Mouse (Mus musculus) gastrocnemius, adult 18-20 months (tissue): Measurements from ENCODE around the gene 6430548M08Rik. TPM values are rescaled to one million over a fixed set of nuclear protein-coding genes. Genes with fewer than 3 reads are reported as not detected.

ENCODE experiments used
- DNase-seq: peaks from one replicate; pipeline ENCODE4 v3.0.0; 2021; ENCODE audit warnings: low spot score
- total RNA-seq, 2 experiments: library from RNA; stranded (reverse); gene quantifications; 2 replicates each; pipeline ENCODE4 v1.2.3; 2021

6430548M08Rik gene
- total RNA-seq, 2 experiments from 2014 or later = 23.3 to 45.0 TPM

DNA sequence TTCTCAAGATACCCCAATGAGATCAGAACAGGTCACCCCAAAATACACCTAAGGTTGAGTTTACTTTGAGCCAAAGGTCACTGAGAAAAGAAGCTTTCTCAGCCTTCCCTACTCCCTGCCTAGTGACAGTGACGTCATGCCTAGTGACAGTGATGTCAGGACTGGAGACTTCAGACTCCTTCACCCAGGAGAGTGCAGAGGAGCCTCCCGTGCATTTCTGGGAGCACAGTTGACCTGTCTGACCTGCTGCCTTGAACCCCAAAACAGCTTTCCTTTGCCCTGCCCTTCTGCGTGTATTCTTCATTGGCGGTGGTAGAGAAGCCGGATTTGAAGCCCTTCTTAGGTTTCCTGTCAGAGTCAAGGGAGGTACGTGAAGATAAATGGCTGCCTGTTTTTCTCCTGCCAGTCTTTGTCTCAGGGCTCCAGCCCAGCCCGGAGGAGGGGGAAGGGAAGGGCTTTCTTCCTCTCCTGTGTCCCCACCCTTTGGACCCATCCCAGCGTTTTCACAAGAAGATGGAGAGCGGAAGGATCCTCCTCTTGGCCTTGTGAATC, 9.2 kb upstream of the 6430548M08Rik start:
- peak; percentile 80 for DNase-seq

- DNase-seq = peak; percentile 69
These were observed 4.8 kb upstream of the 6430548M08Rik start for GRCm38 (mm10) chr8:120109149-120109548.

DNA sequence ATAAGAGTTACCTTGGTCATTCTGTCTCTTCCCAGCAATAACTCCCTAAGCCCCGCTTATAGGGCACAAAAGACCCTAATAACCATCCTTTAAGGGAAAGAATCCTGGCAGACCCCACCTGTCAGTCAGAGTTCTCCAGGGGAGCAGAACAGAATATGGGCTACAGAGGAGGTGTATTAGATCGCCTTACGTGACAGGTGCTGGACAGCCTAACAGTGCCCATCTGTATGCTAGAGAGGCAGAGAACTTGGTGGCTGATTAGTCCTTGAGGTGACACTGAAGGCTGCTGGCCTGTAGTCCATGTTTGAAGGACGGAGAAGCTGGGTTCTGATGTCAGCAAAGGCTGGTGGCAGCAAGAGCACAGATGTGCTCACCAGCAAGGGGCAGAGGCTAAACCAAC, 3.0 kb upstream of the 6430548M08Rik start:
- no peak for DNase-seq

GRCm38 (mm10) chr8:120111382-120111781, 2.6 kb upstream of the 6430548M08Rik start:
- no peak for DNase-seq

DNA sequence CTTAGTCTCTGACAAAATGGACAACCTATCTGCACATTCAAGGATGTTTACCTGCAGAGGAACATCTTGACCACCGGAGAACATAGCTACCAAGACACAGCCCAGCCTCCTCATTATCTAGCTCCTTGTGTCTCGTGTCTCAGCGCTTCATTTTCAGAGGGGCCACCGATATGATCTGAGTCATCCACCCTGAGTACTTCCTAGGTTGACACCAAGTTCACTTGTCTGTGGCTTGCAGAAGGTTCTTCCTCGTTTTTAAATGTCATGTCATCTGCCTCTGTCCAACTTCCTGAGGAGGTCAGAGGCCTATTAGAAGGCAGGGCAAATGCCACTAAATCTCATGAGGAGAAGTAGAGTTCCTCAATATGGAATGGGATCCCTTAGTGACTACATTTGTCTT, 1.4 kb upstream of the 6430548M08Rik start:
- no peak for DNase-seq

GRCm38 (mm10) chr8:120113306-120113705, 646 bp upstream of the 6430548M08Rik start:
- DNase-seq = peak; percentile 58

DNA sequence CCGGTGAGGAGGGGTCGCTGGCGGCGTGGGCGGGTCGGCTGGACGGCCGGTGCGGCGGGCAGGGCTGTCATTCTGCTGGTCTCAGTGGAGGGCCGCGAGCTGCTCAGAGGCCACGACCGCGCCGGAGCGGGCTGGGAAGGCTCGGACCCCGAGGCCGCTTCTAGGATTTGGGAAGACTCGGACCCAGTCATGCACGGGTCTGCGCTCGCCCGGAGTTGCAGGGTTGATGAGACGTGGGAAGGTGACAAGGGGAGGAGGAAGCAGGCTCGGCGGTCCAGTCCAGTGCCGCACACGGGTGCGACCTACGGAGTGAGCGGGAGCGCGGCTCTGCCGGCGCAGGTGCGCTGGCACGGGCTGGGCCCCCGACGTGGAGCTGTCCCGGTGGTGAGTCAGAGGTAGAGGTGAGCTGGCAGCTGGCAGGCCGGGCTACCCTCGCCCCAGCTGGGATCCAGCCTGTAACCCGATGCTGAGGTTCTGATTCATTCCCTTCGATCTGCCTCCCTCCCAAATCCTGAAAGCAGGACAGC, 426 bp downstream of the 6430548M08Rik start:
- no peak for DNase-seq

- no peak for DNase-seq
These were observed 2.6 kb downstream of the 6430548M08Rik start for GRCm38 (mm10) chr8:120116600-120116999.

- no peak for DNase-seq
These were observed 4.2 kb downstream of the 6430548M08Rik start for GRCm38 (mm10) chr8:120118162-120118561.

- no peak for DNase-seq
These were observed 4.9 kb downstream of the 6430548M08Rik start for GRCm38 (mm10) chr8:120118847-120119246.

GRCm38 (mm10) chr8:120119429-120119828, 5.5 kb downstream of the 6430548M08Rik start:
- DNase-seq = no peak

DNA sequence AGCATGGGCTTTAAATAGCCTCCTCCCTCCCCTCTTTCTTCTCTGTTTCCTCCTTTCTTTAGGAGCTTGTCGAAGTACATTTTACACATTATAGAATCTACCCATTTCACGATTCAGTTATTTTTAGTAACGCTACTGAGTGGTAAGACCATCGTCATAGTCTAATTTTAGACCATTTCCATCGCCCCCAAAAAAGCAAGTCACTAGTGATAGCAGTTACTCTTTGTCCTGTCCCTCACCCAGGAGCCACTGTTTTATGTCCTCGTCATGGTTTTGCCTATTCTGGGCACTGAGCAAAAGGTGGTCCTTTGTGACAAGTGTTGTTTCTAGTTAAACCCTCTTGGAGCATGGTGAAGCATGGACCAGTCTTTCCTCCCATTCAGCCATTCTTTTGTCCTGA, 6.0 kb downstream of the 6430548M08Rik start:
- DNase-seq = no peak

- no peak for DNase-seq
These were observed 7.0 kb downstream of the 6430548M08Rik start for GRCm38 (mm10) chr8:120120951-120121350.

GRCm38 (mm10) chr8:120124261-120124660, 10.3 kb downstream of the 6430548M08Rik start:
- DNase-seq = no peak

DNA sequence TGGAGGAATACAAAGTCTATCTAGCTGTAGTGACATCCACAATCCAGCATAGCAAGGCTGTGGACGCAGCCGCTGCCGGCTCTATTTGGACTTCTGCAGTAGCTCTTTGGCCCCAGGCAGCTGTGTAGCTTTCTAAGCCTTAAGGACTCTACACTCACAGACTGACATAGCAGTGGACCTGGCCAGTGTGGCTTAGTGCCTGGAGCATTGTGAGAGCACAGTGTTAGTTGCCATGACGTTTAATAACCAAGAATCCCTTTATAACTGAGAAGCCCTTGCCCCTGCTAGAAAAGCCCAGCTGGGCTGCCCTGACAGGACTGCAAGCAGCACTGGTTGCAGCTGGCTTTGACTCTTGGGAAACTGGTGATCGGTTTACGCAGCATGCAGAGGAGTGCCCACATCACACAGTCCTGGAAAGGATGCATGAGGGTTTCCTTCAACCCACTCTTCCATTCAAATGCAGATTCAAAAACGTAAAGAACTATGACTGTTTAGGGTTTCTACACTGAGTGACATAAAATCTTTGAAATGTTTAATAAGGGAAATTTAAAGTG, 11.0 kb downstream of the 6430548M08Rik start:
- no peak for DNase-seq

- no peak for DNase-seq
These were observed 12.6 kb downstream of the 6430548M08Rik start for GRCm38 (mm10) chr8:120126357-120127161.

DNA sequence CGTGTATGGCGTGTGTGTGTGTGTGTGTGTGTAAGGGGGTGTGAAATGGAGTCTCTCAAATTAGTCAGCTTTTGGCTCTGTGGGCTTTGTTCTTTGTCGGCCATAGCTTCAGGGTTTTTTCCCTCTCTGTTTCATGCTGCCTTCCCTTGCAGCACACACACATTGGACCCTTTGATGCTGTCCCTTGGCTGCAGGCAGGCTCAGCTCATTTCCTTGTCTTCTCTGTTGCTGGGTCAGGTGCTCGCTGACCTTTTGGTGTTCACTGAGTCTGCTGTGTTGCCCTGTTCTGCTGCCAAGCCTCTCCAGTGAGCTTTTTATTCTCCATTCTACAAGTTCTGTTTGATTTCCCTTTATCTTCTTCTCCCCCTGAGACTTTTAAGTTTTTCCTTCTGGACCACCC, 15.6 kb downstream of the 6430548M08Rik start:
- no peak for DNase-seq

DNA sequence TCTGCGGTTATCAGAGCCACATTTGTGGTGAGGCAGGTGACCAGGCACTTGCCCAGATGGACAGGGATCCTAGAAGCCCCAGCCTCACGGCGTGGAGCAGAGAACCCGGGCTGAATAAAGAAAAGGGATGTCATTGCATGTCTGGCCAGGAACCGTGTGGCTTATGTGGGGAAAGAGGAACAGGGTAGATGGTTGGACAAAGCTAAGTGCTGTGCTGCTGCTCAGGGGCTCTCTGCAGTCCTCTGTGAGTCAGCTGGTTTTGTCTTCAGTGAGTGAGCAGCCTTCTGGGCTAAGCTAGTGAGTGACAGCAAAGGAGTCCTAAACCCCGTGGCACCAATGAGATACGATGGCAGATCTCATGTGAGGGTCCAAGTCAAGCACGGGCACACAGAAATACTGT, 17.2 kb downstream of the 6430548M08Rik start:
- no peak for DNase-seq

DNA sequence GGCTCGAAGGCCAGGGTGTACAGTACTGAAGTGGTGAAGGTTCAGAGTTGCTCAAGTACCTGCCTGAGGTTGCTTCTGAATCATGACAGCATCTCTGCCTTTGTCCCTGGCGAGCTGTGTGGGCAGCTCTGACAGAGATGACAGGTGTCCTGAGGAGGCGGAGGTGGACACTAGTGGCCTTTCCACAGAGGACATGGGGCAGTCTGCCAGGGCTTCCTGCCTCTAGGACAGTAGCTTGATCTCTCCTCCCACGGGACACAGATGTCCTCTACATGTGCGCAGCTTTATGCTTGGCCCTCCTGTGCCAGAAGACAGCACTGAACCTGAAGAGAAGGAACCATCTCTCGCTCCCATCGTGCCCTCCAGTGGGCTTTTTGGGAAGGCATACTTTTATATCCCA, 19.2 kb downstream of the 6430548M08Rik start:
- DNase-seq = no peak

GRCm38 (mm10) chr8:120135687-120136086, 21.7 kb downstream of the 6430548M08Rik start:
- DNase-seq = no peak

DNA sequence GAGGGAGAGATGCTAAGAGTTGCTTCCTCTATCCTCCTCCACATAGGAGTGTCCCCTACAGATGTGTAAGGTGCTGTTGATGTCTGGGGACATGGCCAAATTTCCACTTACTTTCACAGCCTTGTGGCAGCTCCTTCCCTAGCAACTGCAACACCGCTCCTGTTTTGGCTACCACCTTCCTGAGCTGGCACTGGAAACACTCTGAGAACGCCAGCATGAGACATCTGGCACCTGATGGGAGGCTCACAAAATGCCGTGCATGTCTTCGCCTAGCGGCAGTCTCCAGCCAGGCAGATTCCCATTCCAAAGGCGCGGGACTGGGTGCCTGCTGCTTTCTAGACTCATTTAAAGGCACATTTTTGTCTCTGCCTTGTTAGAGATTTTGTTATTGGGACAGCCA, 22.7 kb downstream of the 6430548M08Rik start:
- DNase-seq = peak; percentile 68

GRCm38 (mm10) chr8:120138958-120139357, 25.0 kb downstream of the 6430548M08Rik start:
- DNase-seq = no peak

DNA sequence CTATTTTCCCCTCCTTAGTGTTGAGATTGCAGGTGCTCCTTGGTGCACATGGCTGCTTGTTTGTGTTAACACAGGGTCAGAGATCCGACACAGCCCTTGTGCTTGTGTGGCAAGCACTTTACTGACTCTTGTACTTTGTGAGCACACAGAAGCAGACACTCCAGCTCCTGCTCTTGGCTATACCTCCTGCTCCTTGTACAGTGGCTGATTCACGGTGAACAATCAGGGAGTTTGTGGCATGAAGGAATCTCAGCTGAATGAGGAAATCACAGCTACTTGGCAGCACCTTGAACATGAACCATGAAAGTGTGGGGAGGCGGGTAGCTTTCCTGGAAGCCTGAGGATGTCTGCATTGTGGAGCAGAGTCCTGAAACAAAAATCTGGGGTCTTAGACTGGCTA, 26.8 kb downstream of the 6430548M08Rik start:
- no peak for DNase-seq
